Mouse (Mus musculus): Measurements from ENCODE around the gene Sav1.

Sav1 gene

GRCm38 (mm10) chr12:69986786-69987497, at the start of gene Sav1:
Gene Sav1, minus strand, starts transcription at chr12:69987002.
- DNase-seq (ENCODE audit: low spot score in 2 of 2), result peak; percentile 83 to 84

DNA sequence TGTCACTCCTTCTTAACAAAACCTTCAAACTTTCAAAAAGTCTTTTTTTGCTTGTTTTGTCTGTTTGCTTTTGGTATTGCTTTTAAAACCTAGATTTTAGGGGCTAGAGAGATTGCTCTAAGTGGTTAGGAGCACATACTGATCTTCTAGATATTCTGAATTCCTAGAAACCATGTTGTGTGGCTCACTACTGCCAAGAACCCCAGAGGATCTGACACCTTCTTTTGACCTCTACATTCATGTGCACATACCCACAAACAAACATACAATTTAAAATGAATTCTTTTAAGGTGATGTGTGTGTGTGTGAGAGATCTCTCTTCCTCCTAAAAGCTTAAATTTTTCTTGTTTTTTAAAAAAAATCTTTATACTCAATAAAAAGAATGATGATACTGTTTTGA, 39.4 kb upstream of the Sav1 start:
- no peak for DNase-seq (ENCODE audit: low spot score in 2 of 2)

GRCm38 (mm10) chr12:70025431-70025830, 38.6 kb upstream of the Sav1 start:
- DNase-seq (ENCODE audit: low spot score in 2 of 2), result no peak

DNA sequence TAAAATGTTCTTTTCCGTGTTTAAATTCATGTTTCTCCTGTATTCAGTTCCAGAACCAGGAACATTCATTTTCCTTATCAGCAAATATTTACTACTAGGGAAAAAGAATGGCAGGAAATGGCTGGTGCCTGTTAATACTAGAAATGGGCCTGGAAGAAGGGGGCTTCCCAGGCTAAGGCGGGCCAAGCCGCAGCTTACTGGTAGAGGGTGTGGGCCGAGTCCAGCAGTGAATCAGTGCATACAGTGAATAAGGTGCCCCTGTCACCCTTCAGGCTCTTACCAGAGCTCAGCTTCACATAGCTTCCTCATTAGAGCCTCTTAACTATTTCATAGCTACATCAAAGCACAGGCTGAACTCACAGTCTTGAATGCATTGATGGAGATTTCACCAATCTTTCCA, 36.8 kb upstream of the Sav1 start:
- DNase-seq (ENCODE audit: low spot score in 2 of 2), result no peak

- no peak for DNase-seq (ENCODE audit: low spot score in 2 of 2)
Observed at GRCm38 (mm10) chr12:70018153-70018552, 31.4 kb upstream of the Sav1 start.

- no peak for DNase-seq (ENCODE audit: low spot score in 2 of 2)
Observed at GRCm38 (mm10) chr12:70015936-70016335, 29.1 kb upstream of the Sav1 start.

GRCm38 (mm10) chr12:70011681-70012080, 24.9 kb upstream of the Sav1 start:
- DNase-seq (ENCODE audit: low spot score in 2 of 2), result no peak

- no peak for DNase-seq (ENCODE audit: low spot score in 2 of 2)
Observed at GRCm38 (mm10) chr12:70010356-70010755, 23.6 kb upstream of the Sav1 start.

DNA sequence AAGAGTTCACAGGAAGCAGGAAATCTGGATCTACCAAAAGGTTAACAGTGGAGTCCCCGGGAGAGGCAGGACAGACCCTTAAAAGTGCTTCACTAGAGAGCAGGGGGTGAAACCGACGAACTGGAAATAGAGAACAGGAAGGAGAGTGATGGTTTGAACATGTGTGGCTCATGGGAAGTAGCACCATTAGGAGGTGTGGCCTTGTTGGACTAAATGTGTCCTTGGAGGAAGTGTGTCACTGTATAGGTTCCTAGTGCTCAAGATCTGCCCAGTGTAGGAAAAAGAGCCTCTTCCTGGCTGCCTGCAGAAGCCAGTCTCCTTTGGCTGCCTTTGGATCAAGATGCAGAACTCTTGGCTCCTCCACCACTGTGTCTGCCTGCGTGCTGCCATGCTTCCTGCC, 18.3 kb upstream of the Sav1 start:
- DNase-seq (ENCODE audit: low spot score in 2 of 2), result no peak

DNA sequence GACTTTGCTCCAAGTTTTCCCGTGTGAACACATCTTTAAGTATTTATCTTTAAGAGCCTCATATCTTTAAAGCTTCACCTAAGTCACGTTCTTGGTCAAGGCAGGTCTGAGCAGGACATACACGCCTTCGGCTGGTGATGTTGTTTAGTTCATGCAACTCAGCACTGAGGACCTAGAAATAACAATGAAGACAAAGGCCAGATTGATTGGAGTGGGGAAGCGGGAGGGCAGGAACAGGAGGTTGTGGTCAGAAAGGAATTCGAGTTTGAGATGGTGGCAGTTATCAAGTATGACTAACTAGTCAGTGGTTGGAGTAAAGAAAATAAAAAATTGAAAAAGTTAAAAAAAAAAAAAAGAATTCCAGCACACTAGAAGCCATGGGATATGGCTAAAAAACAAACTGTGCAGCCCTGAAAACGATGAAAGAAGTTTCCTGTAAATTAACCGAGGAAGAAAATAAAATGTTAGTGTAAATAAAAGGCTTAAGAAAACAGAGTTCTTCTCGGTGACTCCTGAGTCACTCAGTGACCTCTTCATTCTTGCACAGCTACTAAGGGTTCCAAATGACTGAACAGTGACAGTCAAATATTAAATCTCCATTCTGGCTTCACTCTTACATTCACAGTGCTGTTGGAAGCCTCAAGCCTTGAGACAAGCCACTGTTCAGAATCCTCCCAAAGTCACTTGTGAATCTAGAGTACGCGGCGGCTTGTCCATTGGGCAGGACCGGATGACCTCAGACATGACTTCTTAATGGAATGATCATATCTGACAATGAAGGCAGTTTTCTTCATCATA, 11.6 kb upstream of the Sav1 start:
- no peak for DNase-seq (ENCODE audit: low spot score in 2 of 2)

GRCm38 (mm10) chr12:69995382-69995781, 8.6 kb upstream of the Sav1 start:
- DNase-seq (ENCODE audit: low spot score in 2 of 2), result no peak

DNA sequence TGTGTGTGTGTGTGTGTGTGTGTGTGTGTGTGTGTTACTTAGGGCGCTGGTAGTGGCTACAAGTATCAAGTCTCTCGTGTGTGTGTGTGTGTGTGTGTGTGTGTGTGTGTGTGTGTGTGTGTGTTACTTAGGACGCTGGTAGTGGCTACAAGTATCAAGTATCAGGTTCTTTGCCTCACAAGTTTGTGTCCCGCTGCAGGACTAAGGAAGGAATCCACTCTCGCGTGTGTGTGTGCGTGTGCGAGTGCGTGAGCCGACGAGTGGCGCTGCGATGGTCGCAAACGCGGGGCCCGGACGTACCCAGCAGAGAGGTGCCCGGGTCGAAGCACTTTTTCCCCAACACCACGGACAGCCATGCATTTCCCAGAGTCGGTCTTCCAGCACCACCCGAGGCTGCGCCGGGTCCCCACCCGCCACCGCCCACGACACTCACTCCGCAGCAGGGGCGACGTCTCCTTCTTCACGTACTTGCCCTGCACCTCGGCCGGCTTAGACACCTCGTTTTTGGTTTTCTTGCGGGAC, 500 bp downstream of the Sav1 start:
- DNase-seq (ENCODE audit: low spot score in 2 of 2), result peak in 1 of 2 experiments; percentile 31

GRCm38 (mm10) chr12:69985546-69985945, 1.3 kb downstream of the Sav1 start:
- DNase-seq (ENCODE audit: low spot score in 2 of 2), result no peak

DNA sequence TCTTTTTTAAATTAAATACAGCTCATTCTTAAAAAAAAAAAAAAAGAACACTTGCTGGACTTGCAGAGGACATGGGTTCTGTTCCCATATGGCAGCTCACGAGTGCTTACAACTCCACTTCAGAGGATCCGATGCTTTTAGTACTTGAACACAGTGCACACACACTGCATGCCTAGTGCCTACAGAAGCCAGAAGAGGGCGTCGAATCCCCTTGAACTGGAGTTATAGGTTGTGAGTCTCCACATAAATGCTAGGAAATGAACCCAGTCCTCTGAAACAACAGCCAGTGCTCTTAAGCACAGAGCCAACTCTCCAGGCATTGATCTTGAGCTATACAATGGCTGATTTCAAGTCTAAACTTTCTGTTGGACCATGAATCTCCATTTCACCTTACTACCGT, 3.9 kb downstream of the Sav1 start:
- DNase-seq (ENCODE audit: low spot score in 2 of 2), result no peak

DNA sequence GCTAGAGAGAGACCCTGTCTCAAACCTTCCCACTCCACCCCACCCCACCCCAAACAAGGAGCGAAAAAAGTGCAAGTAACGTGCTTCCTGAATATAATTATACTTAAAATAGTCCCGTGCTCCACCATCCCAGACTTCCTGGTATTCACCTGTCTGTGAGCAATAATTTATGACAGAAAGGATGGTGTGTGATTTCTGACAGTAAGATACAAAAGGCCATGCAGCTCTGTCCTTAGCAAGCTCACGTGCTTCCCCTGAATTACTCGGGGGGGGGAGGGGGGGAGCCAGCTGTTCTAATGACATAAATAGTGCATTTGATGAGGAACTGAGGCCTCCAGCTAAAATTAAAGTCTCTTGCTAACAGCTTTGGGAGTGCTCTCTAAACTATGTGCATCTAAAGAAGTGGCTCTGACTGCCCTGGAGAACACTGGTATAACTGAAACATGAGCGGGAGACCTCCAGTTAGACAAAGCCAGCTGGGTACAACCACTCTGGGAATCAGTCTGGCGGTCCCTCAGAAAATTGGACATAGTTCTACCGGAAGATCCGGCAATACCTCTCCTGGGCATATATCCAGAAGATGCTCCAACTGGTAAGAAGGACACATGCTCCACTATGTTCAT, 9.3 kb downstream of the Sav1 start:
- no peak for DNase-seq (ENCODE audit: low spot score in 2 of 2)

GRCm38 (mm10) chr12:69976688-69977087, 10.1 kb downstream of the Sav1 start:
- DNase-seq (ENCODE audit: low spot score in 2 of 2), result no peak

GRCm38 (mm10) chr12:69973666-69974065, 13.1 kb downstream of the Sav1 start:
- DNase-seq (ENCODE audit: low spot score in 2 of 2), result no peak

GRCm38 (mm10) chr12:69968154-69968553, 18.6 kb downstream of the Sav1 start:
- no peak for DNase-seq (ENCODE audit: low spot score in 2 of 2)

GRCm38 (mm10) chr12:69967112-69967511, 19.7 kb downstream of the Sav1 start:
- DNase-seq (ENCODE audit: low spot score in 2 of 2), result no peak

GRCm38 (mm10) chr12:69966071-69966470, 20.7 kb downstream of the Sav1 start:
- peak in 1 of 2 experiments; percentile 29 for DNase-seq (ENCODE audit: low spot score in 2 of 2)

GRCm38 (mm10) chr12:69965644-69966043, 21.2 kb downstream of the Sav1 start:
- DNase-seq (ENCODE audit: low spot score in 2 of 2), result no peak

- DNase-seq (ENCODE audit: low spot score in 2 of 2), result no peak
Observed at GRCm38 (mm10) chr12:69963141-69963540, 23.7 kb downstream of the Sav1 start.

Measured in urinary bladder, postnatal 4 days (tissue).